Mouse (Mus musculus): ENCODE results near the gene Tpbg.

GRCm38 (mm10) chr9:85893681-85894080, 51.5 kb downstream of the Tpbg start:
- TF ChIP-seq POLR2A (IDR thresholded peaks at IDR 0.05; ENCODE audit: borderline replicate concordance, control insufficient read depth, low read depth, low read length) (no peak), CTCF (IDR thresholded peaks at IDR 0.05; ENCODE audit: control insufficient read depth, insufficient read depth, low read length) (no peak)

Measured in bone marrow, adult 2 months (tissue).